Mouse (Mus musculus): ENCODE data around the gene Patl1. TPM values are rescaled to one million over a fixed set of nuclear protein-coding genes. Genes with fewer than 3 reads are reported as not detected.
"Not testable (repeated sequence)": the region's sequence is repeated elsewhere in the genome, so short reads cannot be mapped to it uniquely, and the experiment has no call there.

Patl1 gene
- polyA plus RNA-seq, 1 experiment from 2014 or later = 8.4 TPM

GRCm38 (mm10) chr19:11928025-11928748 is 16.0 kb downstream of the Patl1 start:
- 82% methylated on average over 4 of the region's 4 CpGs for WGBS
- H3K36me3 ChIP-seq (ENCODE audit: control insufficient read depth, insufficient read depth) = peaks cover 68% of the 10 kb centered on the region
- no peak overlapping the region for H3K4me3 ChIP-seq (ENCODE audit: low read depth, low read length)
- H3K27ac ChIP-seq (ENCODE audit: low read depth, low read length) = no peak overlapping the region
- no peaks in the 10 kb centered on the region for H3K4me1 ChIP-seq (replicated peaks; ENCODE audit: control insufficient read depth, insufficient read depth, low read length)
- H3K4me2 ChIP-seq (replicated peaks; ENCODE audit: low read depth) = no peak overlapping the region
- no peaks in the 10 kb centered on the region for H3K27me3 ChIP-seq (replicated peaks; ENCODE audit: control insufficient read depth, insufficient read depth, low read length)
- no peak for ATAC-seq
- no peak overlapping the region for H3K9ac ChIP-seq (ENCODE audit: low read depth, low read length)
- no peaks in the 10 kb centered on the region for H3K9me3 ChIP-seq (ENCODE audit: control insufficient read depth)
- TF ChIP-seq CTCF (IDR thresholded peaks at IDR 0.05; ENCODE audit: low read depth) = no peak

- not testable (repeated sequence) for H3K4me3 ChIP-seq (ENCODE audit: low read depth, low read length); H3K4me2 ChIP-seq (replicated peaks; ENCODE audit: low read depth); H3K9me3 ChIP-seq (ENCODE audit: control insufficient read depth); H3K27ac ChIP-seq (ENCODE audit: low read depth, low read length); H3K4me1 ChIP-seq (replicated peaks; ENCODE audit: control insufficient read depth, insufficient read depth, low read length); ATAC-seq; H3K9ac ChIP-seq (ENCODE audit: low read depth, low read length); H3K27me3 ChIP-seq (replicated peaks; ENCODE audit: control insufficient read depth, insufficient read depth, low read length)
- WGBS = 96% methylated on average over 8 of the region's 9 CpGs
- H3K36me3 ChIP-seq (ENCODE audit: control insufficient read depth, insufficient read depth) = peaks cover 32% of the 10 kb centered on the region
Observed at GRCm38 (mm10) chr19:11946460-11946859, 34.3 kb downstream of the Patl1 start.

GRCm38 (mm10) chr19:11949878-11950277 is 37.7 kb downstream of the Patl1 start:
- Histone ChIP-seq H3K36me3 (ENCODE audit: control insufficient read depth, insufficient read depth) (peaks cover 10% of the 10 kb centered on the region; the same call in 1 of the 2 replicates), H3K27ac (ENCODE audit: low read depth, low read length) (no peak overlapping the region), H3K4me2 (replicated peaks; ENCODE audit: low read depth) (no peak overlapping the region), H3K9ac (ENCODE audit: low read depth, low read length) (no peak overlapping the region), H3K4me3 (ENCODE audit: low read depth, low read length) (no peak overlapping the region), H3K9me3 (ENCODE audit: control insufficient read depth) (no peaks in the 10 kb centered on the region), H3K27me3 (replicated peaks; ENCODE audit: control insufficient read depth, insufficient read depth, low read length) (no peaks in the 10 kb centered on the region), H3K4me1 (replicated peaks; ENCODE audit: control insufficient read depth, insufficient read depth, low read length) (no peaks in the 10 kb centered on the region)
- TF ChIP-seq CTCF (IDR thresholded peaks at IDR 0.05; ENCODE audit: low read depth) = no peak
- 63% methylated on average over 1 of the region's 1 CpGs for WGBS
- ATAC-seq = no peak

GRCm38 (mm10) chr19:11950747-11951146 is 38.5 kb downstream of the Patl1 start:
- peaks cover under 1% of the 10 kb centered on the region; the same call in 1 of the 2 replicates for H3K36me3 ChIP-seq (ENCODE audit: control insufficient read depth, insufficient read depth)

GRCm38 (mm10) chr19:11954206-11954605 is 42.0 kb downstream of the Patl1 start:
- Histone ChIP-seq H3K4me1 (replicated peaks; ENCODE audit: control insufficient read depth, insufficient read depth, low read length) (no peaks in the 10 kb centered on the region), H3K36me3 (ENCODE audit: control insufficient read depth, insufficient read depth) (no peaks in the 10 kb centered on the region), H3K9me3 (ENCODE audit: control insufficient read depth) (no peaks in the 10 kb centered on the region), H3K27me3 (replicated peaks; ENCODE audit: control insufficient read depth, insufficient read depth, low read length) (no peaks in the 10 kb centered on the region), H3K27ac (ENCODE audit: low read depth, low read length) (no peak overlapping the region), H3K9ac (ENCODE audit: low read depth, low read length) (no peak overlapping the region), H3K4me2 (replicated peaks; ENCODE audit: low read depth) (no peak overlapping the region), H3K4me3 (ENCODE audit: low read depth, low read length) (no peak overlapping the region)
- no peak for ATAC-seq
- WGBS = 47% methylated on average over 6 of the region's 6 CpGs
- peak; percentile 25; the same call in 1 of the 2 replicates for TF ChIP-seq CTCF (IDR thresholded peaks at IDR 0.05; ENCODE audit: low read depth)

More at GRCm38 (mm10) chr19:11950747-11951146, 38.5 kb downstream of the Patl1 start:
- no peaks in the 10 kb centered on the region for H3K4me1 ChIP-seq (replicated peaks; ENCODE audit: control insufficient read depth, insufficient read depth, low read length)
- H3K9me3 ChIP-seq (ENCODE audit: control insufficient read depth) = no peaks in the 10 kb centered on the region
- no peak overlapping the region for H3K4me2 ChIP-seq (replicated peaks; ENCODE audit: low read depth)
- H3K9ac ChIP-seq (ENCODE audit: low read depth, low read length) = no peak overlapping the region
- no peak overlapping the region for H3K27ac ChIP-seq (ENCODE audit: low read depth, low read length)
- no peak; the same call in 1 of the 2 replicates for ATAC-seq
- H3K27me3 ChIP-seq (replicated peaks; ENCODE audit: control insufficient read depth, insufficient read depth, low read length) = no peaks in the 10 kb centered on the region
- WGBS = 54% methylated on average over 7 of the region's 7 CpGs
- no peak overlapping the region for H3K4me3 ChIP-seq (ENCODE audit: low read depth, low read length)
- no peak for TF ChIP-seq CTCF (IDR thresholded peaks at IDR 0.05; ENCODE audit: low read depth)

- Histone ChIP-seq H3K9ac (ENCODE audit: low read depth, low read length) (no peak overlapping the region), H3K4me2 (replicated peaks; ENCODE audit: low read depth) (no peak overlapping the region), H3K36me3 (ENCODE audit: control insufficient read depth, insufficient read depth) (no peaks in the 10 kb centered on the region), H3K9me3 (ENCODE audit: control insufficient read depth) (no peaks in the 10 kb centered on the region), H3K4me3 (ENCODE audit: low read depth, low read length) (no peak overlapping the region), H3K4me1 (replicated peaks; ENCODE audit: control insufficient read depth, insufficient read depth, low read length) (no peaks in the 10 kb centered on the region), H3K27me3 (replicated peaks; ENCODE audit: control insufficient read depth, insufficient read depth, low read length) (no peaks in the 10 kb centered on the region), H3K27ac (ENCODE audit: low read depth, low read length) (no peak overlapping the region)
- TF ChIP-seq CTCF (IDR thresholded peaks at IDR 0.05; ENCODE audit: low read depth) = no peak
- ATAC-seq = peak; percentile 76
- WGBS = 65% methylated on average over 5 of the region's 5 CpGs
Observed at GRCm38 (mm10) chr19:11956636-11957035, 44.4 kb downstream of the Patl1 start.
